Mouse (Mus musculus) CH12.LX (cell line): ENCODE measurements around the gene Slc44a1.

Experiments used
- BHLHE40 ChIP-seq: IDR thresholded peaks from 2 replicates; pipeline ENCODE4 v1.6.1; 2011; ENCODE audit warnings: mild to moderate bottlenecking, low read depth, low read length, improper control_type of control experiment
- CTCF ChIP-seq, 2 experiments: IDR thresholded peaks in 1 of 2; conservative IDR thresholded peaks in 1 of 2; 2 replicates each; pipeline ENCODE4 v1.5.1; 2011 to 2012; ENCODE audit warnings: low read depth in 2 of 2, low read length in 2 of 2, improper control_type of control experiment in 1 of 2, inconsistent platforms in 1 of 2, mild to moderate bottlenecking in 1 of 2, moderate library complexity in 1 of 2
- E2F4 ChIP-seq: IDR thresholded peaks from 2 replicates; pipeline ENCODE4 v1.6.1; 2011; ENCODE audit warnings: low read depth, low read length, improper control_type of control experiment; ENCODE audit not compliant: insufficient replicate concordance
- ELF1 ChIP-seq: IDR thresholded peaks from 2 replicates; pipeline ENCODE4 v1.6.1; 2014; ENCODE audit warnings: low read depth, mild to moderate bottlenecking, inconsistent platforms, low read length, improper control_type of control experiment
- KAT2A ChIP-seq: IDR thresholded peaks from 2 replicates; pipeline ENCODE4 v1.6.1; 2012; ENCODE audit warnings: low read length, improper control_type of control experiment, inconsistent platforms; ENCODE audit not compliant: insufficient replicate concordance
- MAX ChIP-seq: IDR thresholded peaks from 2 replicates; pipeline ENCODE4 v1.6.1; 2011; ENCODE audit warnings: low read length, improper control_type of control experiment
- MEF2A ChIP-seq: IDR thresholded peaks from 2 replicates; pipeline ENCODE4 v1.6.1; 2014; ENCODE audit warnings: low read depth, mild to moderate bottlenecking, inconsistent platforms, low read length, improper control_type of control experiment, borderline replicate concordance
- MXI1 ChIP-seq: IDR thresholded peaks from 2 replicates; pipeline ENCODE4 v1.6.1; 2011; ENCODE audit warnings: mild to moderate bottlenecking, low read depth, low read length, improper control_type of control experiment
- POLR2A ChIP-seq: IDR thresholded peaks from 2 replicates; pipeline ENCODE4 v1.6.1; 2011; ENCODE audit warnings: low read depth, mild to moderate bottlenecking, improper control_type of control experiment, low read length
- POLR2AphosphoS2 ChIP-seq: IDR thresholded peaks from 2 replicates; pipeline ENCODE4 v1.6.1; 2011; ENCODE audit warnings: low read depth, low read length, improper control_type of control experiment
- SIN3A ChIP-seq: IDR thresholded peaks from 2 replicates; pipeline ENCODE4 v1.6.1; 2012; ENCODE audit warnings: low read length, improper control_type of control experiment, inconsistent platforms
- UBTF ChIP-seq: IDR thresholded peaks from 2 replicates; pipeline ENCODE4 v1.6.1; 2012; ENCODE audit warnings: low read depth, mild to moderate bottlenecking, inconsistent platforms, low read length, improper control_type of control experiment, moderate library complexity
- USF1 ChIP-seq: IDR thresholded peaks from 2 replicates; pipeline ENCODE4 v1.6.1; 2014; ENCODE audit warnings: low read depth, mild to moderate bottlenecking, inconsistent platforms, low read length, improper control_type of control experiment

DNA sequence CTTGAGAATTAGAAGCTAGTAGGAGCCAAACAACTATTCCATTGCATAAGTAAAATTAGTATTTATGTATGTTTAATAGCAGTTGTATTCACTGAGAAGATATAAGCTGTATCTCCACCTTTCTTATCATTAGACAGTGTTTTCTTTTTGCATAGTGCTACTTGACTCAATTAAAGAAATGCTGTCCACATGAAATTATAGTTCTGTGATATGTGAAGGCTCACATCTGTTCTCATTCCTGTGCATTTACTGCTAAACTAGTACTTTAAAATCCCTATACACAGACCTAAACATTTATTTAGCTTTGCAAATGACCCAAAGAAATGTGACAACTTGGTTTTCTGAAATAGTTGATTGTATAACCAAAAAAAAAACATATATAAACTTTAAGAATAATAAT is 96.9 kb downstream of the Slc44a1 start:
- TF ChIP-seq CTCF (conservative IDR thresholded peaks at IDR 0.05 in 1 of 2, IDR thresholded peaks at IDR 0.05 in 1 of 2; ENCODE audit: low read depth in 2 of 2, low read length in 2 of 2), result no peak
- TF ChIP-seq E2F4, result no peak
- no peak for TF ChIP-seq BHLHE40
- no peak for TF ChIP-seq POLR2AphosphoS2
- no peak for TF ChIP-seq POLR2A
- no peak for TF ChIP-seq MEF2A
- TF ChIP-seq USF1, result no peak
- no peak for TF ChIP-seq MAX
- no peak for TF ChIP-seq SIN3A
- TF ChIP-seq ELF1, result no peak
- no peak for TF ChIP-seq KAT2A
- no peak for TF ChIP-seq UBTF
- no peak for TF ChIP-seq MXI1
